Mouse (Mus musculus): ENCODE measurements around the gene Ect2. TPM values are rescaled to one million over a fixed set of nuclear protein-coding genes. Genes with fewer than 3 reads are reported as not detected.
A peak's percentile ranks its signal among the peaks of the same experiment; 100 is the strongest.

Gene Ect2
- polyA plus RNA-seq, 1 experiment from 2014 or later, result 34.2 TPM

DNA sequence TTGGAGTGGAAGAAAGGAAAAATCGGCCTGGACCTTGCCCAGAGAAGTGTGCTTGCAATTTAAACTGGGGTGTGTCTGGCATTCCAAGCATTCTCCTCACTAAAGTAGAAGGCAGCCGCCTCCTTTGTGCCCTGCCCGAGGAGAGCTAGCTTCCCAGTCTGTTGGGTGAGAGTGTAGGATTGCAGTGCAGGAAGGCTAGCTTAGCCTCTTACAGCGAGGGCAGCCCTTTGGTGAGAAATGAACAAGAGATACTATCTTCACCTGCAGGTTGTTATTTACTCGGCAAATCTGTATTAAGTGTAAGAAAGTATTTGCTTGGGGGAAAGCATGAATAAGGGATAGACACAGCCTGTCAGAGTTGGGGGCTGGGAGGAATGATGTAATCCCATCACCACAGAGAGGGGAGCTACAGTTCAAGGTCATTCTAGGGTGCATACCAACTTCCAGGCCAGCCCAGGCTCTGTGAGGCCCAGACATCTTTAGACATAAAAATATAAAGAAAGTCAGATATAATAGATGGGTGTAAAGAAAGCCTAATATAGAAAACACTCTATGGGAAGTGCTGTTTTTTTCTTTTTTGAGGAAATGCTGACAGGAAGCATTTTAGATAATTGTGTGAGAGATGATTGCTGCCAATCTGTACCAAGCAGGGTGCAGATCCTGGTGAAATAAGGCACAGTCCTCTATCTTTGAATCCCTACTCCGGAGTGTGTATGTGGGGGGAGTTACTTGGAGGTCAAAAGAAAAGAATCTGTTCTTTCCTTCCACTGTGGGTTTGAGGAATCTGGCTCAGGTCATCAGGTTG, 1.6 kb upstream of the Ect2 start:
- no peak overlapping the region for H3K4me3 ChIP-seq
- no peak overlapping the region for H3K27ac ChIP-seq (replicated peaks)
- no peaks in the 10 kb centered on the region for H3K9me3 ChIP-seq
- H3K9ac ChIP-seq (replicated peaks), result no peak overlapping the region
- H3K4me1 ChIP-seq, result peaks cover 24% of the 10 kb centered on the region
- no peak for ATAC-seq (replicated peaks)
- H3K36me3 ChIP-seq, result no peaks in the 10 kb centered on the region
- WGBS, result 17% methylated on average over 6 of the region's 6 CpGs
- H3K4me2 ChIP-seq (replicated peaks), result no peak overlapping the region
- no peaks in the 10 kb centered on the region for H3K27me3 ChIP-seq

DNA sequence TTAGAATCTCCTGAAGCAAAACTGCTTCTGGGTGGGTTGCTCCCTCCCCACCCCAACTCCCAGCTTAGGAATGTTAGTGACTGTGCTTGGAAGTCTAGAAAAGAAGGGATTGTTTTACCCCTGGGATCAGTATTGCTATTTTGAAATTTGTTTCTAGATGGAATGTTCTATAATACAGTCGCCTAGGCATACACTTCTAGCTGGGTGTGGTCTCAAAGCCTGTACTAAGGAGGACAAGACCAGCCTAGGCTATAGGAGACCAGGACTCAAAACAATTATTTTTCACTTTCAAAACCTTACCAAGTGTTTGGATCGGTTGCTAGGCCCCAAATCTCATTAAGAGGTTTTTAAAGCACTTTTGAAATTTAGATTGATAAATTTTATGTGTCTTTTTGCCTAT, 602 bp upstream of the Ect2 start:
- Histone ChIP-seq H3K9ac (replicated peaks) (peak overlapping the region; percentile 37), H3K9me3 (no peaks in the 10 kb centered on the region)

DNA sequence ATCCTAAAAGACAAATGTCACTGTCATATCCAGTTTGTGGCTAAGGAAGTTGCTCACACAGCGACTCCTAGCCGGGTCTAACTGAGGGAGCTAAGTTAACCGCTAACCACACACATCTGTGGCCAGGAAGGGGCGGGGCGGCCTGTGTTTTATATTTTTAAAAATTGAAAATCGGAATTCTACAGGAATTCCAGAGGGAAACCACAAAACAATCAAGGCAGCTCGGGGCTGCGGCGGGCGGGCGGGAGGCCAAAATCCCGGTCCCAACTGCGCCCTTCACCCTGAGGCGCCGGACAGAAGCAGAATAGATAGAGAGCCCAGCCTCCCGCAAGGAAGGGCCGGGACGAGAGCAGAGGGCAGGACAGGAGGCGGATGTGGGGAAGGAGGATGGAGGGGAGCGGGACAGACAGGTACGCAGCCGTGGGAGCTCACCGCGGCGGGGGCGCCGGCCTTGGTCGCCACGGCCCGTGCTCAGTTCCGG, 447 bp downstream of the Ect2 start:
- Histone ChIP-seq H3K36me3 (0 out of 2 replicates have a peak, but pooled peaks cover 2% of the 10 kb centered on the region), H3K27me3 (no peaks in the 10 kb centered on the region), H3K4me3 (peak overlapping the region; percentile 88), H3K4me2 (replicated peaks) (peak overlapping the region; percentile 87), H3K27ac (replicated peaks) (peak overlapping the region; percentile 44; the same call in 1 of the 2 replicates), H3K9ac (replicated peaks) (peak overlapping the region; percentile 59), H3K9me3 (no peaks in the 10 kb centered on the region), H3K4me1 (peaks cover 24% of the 10 kb centered on the region)
- under 1% methylated on average over 31 of the region's 31 CpGs for WGBS
- peak; percentile 71 for ATAC-seq (replicated peaks)

More for the DNA sequence above, 602 bp upstream of the Ect2 start:
- H3K4me1 ChIP-seq, result peaks cover 24% of the 10 kb centered on the region
- peak overlapping the region; percentile 88 for H3K4me3 ChIP-seq
- H3K4me2 ChIP-seq (replicated peaks), result peak overlapping the region; percentile 43
- H3K27me3 ChIP-seq, result no peaks in the 10 kb centered on the region
- peak overlapping the region; percentile 36 for H3K27ac ChIP-seq (replicated peaks)
- ATAC-seq (replicated peaks), result peak; percentile 11
- H3K36me3 ChIP-seq, result 0 out of 2 replicates have a peak, but pooled peaks cover 2% of the 10 kb centered on the region
- 50% methylated on average over 2 of the region's 2 CpGs for WGBS

- H3K9me3 ChIP-seq, result no peaks in the 10 kb centered on the region
- ATAC-seq (replicated peaks), result no peak
- 91% methylated on average over 7 of the region's 7 CpGs for WGBS
These were observed 7.9 kb downstream of the Ect2 start for GRCm38 (mm10) chr3:27145733-27146132.

DNA sequence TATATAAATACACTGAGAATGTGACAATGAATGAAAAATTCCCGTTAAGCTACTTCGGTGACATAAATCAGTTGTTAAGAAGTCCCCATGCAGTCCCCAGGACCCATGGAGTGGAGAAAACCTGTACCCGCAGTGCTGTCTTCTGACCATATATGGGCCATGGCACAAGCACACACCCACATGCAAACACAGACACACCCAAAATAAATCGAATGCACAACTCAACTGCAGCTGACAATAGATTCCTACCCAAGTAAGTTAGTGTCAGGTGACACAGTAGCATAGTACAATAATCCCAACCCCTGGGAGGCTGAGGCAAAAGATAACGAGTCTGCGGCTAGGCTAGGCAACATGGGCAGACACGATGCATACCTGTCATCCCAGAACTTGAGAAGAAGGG, 10.1 kb downstream of the Ect2 start:
- Histone ChIP-seq H3K9ac (replicated peaks) (no peak overlapping the region), H3K36me3 (peaks cover 8% of the 10 kb centered on the region; the same call in 1 of the 2 replicates), H3K4me2 (replicated peaks) (no peak overlapping the region), H3K27me3 (no peaks in the 10 kb centered on the region), H3K27ac (replicated peaks) (no peak overlapping the region), H3K9me3 (no peaks in the 10 kb centered on the region), H3K4me1 (no peaks in the 10 kb centered on the region), H3K4me3 (no peak overlapping the region)
- ATAC-seq (replicated peaks), result no peak
- 88% methylated on average over 7 of the region's 7 CpGs for WGBS

More at GRCm38 (mm10) chr3:27145733-27146132, 7.9 kb downstream of the Ect2 start:
- H3K4me1 ChIP-seq, result no peaks in the 10 kb centered on the region
- H3K27me3 ChIP-seq, result no peaks in the 10 kb centered on the region
- H3K4me3 ChIP-seq, result no peak overlapping the region
- H3K9ac ChIP-seq (replicated peaks), result no peak overlapping the region
- peaks cover 5% of the 10 kb centered on the region; the same call in 1 of the 2 replicates for H3K36me3 ChIP-seq
- H3K27ac ChIP-seq (replicated peaks), result no peak overlapping the region
- no peak overlapping the region for H3K4me2 ChIP-seq (replicated peaks)

- no peaks in the 10 kb centered on the region for H3K27me3 ChIP-seq
- no peak overlapping the region for H3K27ac ChIP-seq (replicated peaks)
- no peaks in the 10 kb centered on the region for H3K4me1 ChIP-seq
- WGBS, result 89% methylated on average over 8 of the region's 8 CpGs
- H3K4me3 ChIP-seq, result no peak overlapping the region
- H3K9ac ChIP-seq (replicated peaks), result no peak overlapping the region
- H3K4me2 ChIP-seq (replicated peaks), result no peak overlapping the region
- no peak for ATAC-seq (replicated peaks)
- H3K36me3 ChIP-seq, result peaks cover 19% of the 10 kb centered on the region; the same call in 1 of the 2 replicates
- H3K9me3 ChIP-seq, result no peaks in the 10 kb centered on the region
These were observed 13.6 kb downstream of the Ect2 start for GRCm38 (mm10) chr3:27140101-27140500.

DNA sequence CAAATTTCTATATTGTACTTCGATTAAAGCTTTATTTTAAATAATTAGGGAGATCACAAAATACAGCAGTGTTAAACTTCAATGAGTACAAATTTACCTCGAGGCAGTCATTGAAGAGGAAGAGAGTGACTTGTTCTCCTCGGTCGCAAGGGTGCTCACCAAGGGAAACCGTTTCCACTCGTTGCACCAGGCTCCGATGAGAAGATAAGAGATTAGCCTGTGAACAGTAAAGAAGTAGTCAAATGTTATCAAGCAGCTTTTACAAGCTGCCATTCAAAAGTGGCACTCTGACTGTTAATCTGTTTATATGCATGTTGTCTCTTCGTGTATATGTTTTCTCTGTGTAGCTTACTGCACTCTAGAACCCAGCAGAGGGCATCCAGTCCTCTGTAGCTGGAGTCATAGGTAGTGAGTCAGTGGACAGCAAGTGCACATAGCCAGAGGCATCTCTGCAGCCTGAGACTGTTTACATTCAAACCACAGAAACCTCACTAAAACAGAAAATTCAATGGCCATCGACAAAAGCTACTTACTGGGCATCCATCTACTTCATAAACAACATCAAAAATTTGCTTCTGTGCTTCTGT, 31.7 kb downstream of the Ect2 start:
- Histone ChIP-seq H3K27me3 (no peaks in the 10 kb centered on the region), H3K4me1 (no peaks in the 10 kb centered on the region), H3K9me3 (no peaks in the 10 kb centered on the region), H3K9ac (replicated peaks) (no peak overlapping the region), H3K27ac (replicated peaks) (no peak overlapping the region), H3K4me3 (no peak overlapping the region), H3K36me3 (peaks cover 8% of the 10 kb centered on the region), H3K4me2 (replicated peaks) (no peak overlapping the region)
- 88% methylated on average over 9 of the region's 9 CpGs for WGBS
- no peak for ATAC-seq (replicated peaks)

DNA sequence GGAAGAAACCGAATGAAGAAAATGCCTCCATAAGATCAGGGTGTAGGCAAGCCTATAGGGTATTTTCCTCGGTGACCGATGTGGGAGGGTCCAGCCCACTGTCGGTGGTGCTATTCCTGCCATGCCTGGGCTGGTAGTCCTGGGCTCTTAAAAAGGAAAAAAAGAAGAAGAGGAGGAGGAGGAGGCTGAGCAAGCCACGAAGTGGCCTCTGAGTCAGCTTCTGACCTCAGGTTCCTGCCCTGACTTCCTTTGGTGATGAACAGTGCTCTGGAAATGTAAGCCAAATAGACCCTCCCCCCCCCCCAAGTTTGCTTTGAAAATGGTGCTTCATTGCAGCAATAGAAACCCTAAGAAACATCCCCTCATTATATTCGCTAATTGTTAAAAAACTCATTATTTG, 32.7 kb downstream of the Ect2 start:
- H3K4me2 ChIP-seq (replicated peaks), result no peak overlapping the region
- WGBS, result 90% methylated on average over 6 of the region's 6 CpGs
- H3K27ac ChIP-seq (replicated peaks), result no peak overlapping the region
- H3K4me3 ChIP-seq, result no peak overlapping the region
- no peaks in the 10 kb centered on the region for H3K4me1 ChIP-seq
- H3K9ac ChIP-seq (replicated peaks), result no peak overlapping the region
- H3K36me3 ChIP-seq, result peaks cover 8% of the 10 kb centered on the region
- ATAC-seq (replicated peaks), result no peak
- H3K27me3 ChIP-seq, result no peaks in the 10 kb centered on the region
- H3K9me3 ChIP-seq, result no peaks in the 10 kb centered on the region

DNA sequence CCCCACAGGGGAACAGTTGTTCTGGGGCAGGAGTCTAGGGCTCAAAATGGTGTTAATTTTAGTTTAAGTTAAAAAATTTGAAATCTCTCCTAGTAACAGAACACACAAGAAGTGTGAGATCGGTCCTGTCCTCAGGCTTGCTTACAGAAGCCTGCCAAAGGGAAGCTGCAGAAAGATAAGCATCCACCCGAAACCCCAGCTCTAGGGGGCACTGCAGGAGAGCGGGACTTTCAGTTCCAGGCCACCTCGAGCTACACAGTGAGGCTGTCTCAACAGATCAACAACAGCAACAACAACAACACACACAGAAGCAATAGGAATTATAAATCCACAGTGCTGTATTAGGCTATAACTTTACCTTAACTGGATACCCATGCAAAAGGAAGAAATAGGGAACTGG, 35.5 kb downstream of the Ect2 start:
- peaks cover 8% of the 10 kb centered on the region for H3K36me3 ChIP-seq
- no peaks in the 10 kb centered on the region for H3K4me1 ChIP-seq
- 90% methylated on average over 4 of the region's 4 CpGs for WGBS

DNA sequence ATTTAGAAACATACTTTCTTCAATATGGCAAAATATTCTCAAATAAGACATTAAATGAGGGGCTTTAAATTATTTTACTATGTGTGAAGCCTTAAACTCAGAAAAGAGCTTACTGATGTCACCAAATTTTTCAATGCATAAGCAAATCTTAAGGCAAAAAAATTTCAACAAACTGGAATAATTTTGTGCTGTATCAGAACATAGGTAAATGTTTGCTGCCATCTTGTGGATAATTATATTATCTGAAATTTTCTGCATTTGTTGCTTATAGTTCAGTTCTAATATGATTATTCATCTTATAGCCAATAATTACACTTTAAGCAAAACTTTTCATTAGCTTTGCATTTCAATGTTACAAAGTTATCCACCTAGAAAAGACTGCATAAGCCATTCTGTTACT, 42.8 kb downstream of the Ect2 start:
- no peak for ATAC-seq (replicated peaks)

More for the DNA sequence above, 35.5 kb downstream of the Ect2 start:
- H3K4me2 ChIP-seq (replicated peaks), result no peak overlapping the region
- no peaks in the 10 kb centered on the region for H3K9me3 ChIP-seq
- H3K27me3 ChIP-seq, result no peaks in the 10 kb centered on the region
- no peak overlapping the region for H3K4me3 ChIP-seq
- ATAC-seq (replicated peaks), result no peak
- no peak overlapping the region for H3K27ac ChIP-seq (replicated peaks)
- H3K9ac ChIP-seq (replicated peaks), result no peak overlapping the region

GRCm38 (mm10) chr3:27109109-27109508, 44.6 kb downstream of the Ect2 start:
- H3K9ac ChIP-seq (replicated peaks), result no peak overlapping the region
- 77% methylated on average over 4 of the region's 4 CpGs for WGBS
- H3K4me2 ChIP-seq (replicated peaks), result no peak overlapping the region
- H3K4me1 ChIP-seq, result no peaks in the 10 kb centered on the region
- no peaks in the 10 kb centered on the region for H3K36me3 ChIP-seq
- no peak overlapping the region for H3K27ac ChIP-seq (replicated peaks)
- ATAC-seq (replicated peaks), result peak; percentile 49; the same call in 1 of the 2 replicates
- no peaks in the 10 kb centered on the region for H3K9me3 ChIP-seq
- H3K27me3 ChIP-seq, result no peaks in the 10 kb centered on the region
- no peak overlapping the region for H3K4me3 ChIP-seq

More for the DNA sequence above, 42.8 kb downstream of the Ect2 start:
- Histone ChIP-seq H3K9me3 (no peaks in the 10 kb centered on the region), H3K4me2 (replicated peaks) (no peak overlapping the region), H3K27ac (replicated peaks) (no peak overlapping the region), H3K4me1 (no peaks in the 10 kb centered on the region), H3K4me3 (no peak overlapping the region), H3K9ac (replicated peaks) (no peak overlapping the region), H3K36me3 (peaks cover 3% of the 10 kb centered on the region), H3K27me3 (no peaks in the 10 kb centered on the region)

GRCm38 (mm10) chr3:27107142-27107541, 46.5 kb downstream of the Ect2 start:
- ATAC-seq (replicated peaks), result no peak
- Histone ChIP-seq H3K4me2 (replicated peaks) (no peak overlapping the region), H3K27me3 (no peaks in the 10 kb centered on the region), H3K4me1 (no peaks in the 10 kb centered on the region), H3K4me3 (no peak overlapping the region), H3K9ac (replicated peaks) (no peak overlapping the region), H3K27ac (replicated peaks) (no peak overlapping the region), H3K9me3 (no peaks in the 10 kb centered on the region), H3K36me3 (no peaks in the 10 kb centered on the region)
- WGBS, result 84% methylated on average over 6 of the region's 6 CpGs

All from forebrain, embryonic 15.5 days (tissue).